Mouse (Mus musculus): ENCODE data around the gene Ankrd63.

The Ankrd63 gene

GRCm38 (mm10) chr2:118726873-118727272, 23.1 kb upstream of the Ankrd63 start:
- DNase-seq (ENCODE audit: low read depth, low spot score): no peak

- no peak for DNase-seq (ENCODE audit: low read depth, low spot score)
Measured at GRCm38 (mm10) chr2:118725511-118725910, 21.7 kb upstream of the Ankrd63 start.

GRCm38 (mm10) chr2:118723693-118724486, 20.1 kb upstream of the Ankrd63 start:
- DNase-seq (ENCODE audit: low read depth, low spot score): no peak

- DNase-seq (ENCODE audit: low read depth, low spot score): no peak
Measured at GRCm38 (mm10) chr2:118716677-118717076, 12.9 kb upstream of the Ankrd63 start.

- no peak for DNase-seq (ENCODE audit: low read depth, low spot score)
Measured at GRCm38 (mm10) chr2:118714230-118714629, 10.5 kb upstream of the Ankrd63 start.

GRCm38 (mm10) chr2:118713631-118714030, 9.9 kb upstream of the Ankrd63 start:
- DNase-seq (ENCODE audit: low read depth, low spot score): no peak

- DNase-seq (ENCODE audit: low read depth, low spot score): peak; percentile 25
Measured at GRCm38 (mm10) chr2:118711038-118711494, 7.3 kb upstream of the Ankrd63 start.

GRCm38 (mm10) chr2:118709655-118710221, 6.0 kb upstream of the Ankrd63 start:
- DNase-seq (ENCODE audit: low read depth, low spot score): no peak

- DNase-seq (ENCODE audit: low read depth, low spot score): no peak
Measured at GRCm38 (mm10) chr2:118708472-118708871, 4.7 kb upstream of the Ankrd63 start.

GRCm38 (mm10) chr2:118706436-118706835, 2.7 kb upstream of the Ankrd63 start:
- DNase-seq (ENCODE audit: low read depth, low spot score): no peak

GRCm38 (mm10) chr2:118702883-118703761, 641 bp downstream of the Ankrd63 start:
- peak; percentile 17 for DNase-seq (ENCODE audit: low read depth, low spot score)

- no peak for DNase-seq (ENCODE audit: low read depth, low spot score)
Measured at GRCm38 (mm10) chr2:118701971-118702882, 1.5 kb downstream of the Ankrd63 start.

GRCm38 (mm10) chr2:118701161-118701560, 2.6 kb downstream of the Ankrd63 start:
- DNase-seq (ENCODE audit: low read depth, low spot score): no peak

GRCm38 (mm10) chr2:118700179-118701062, 3.3 kb downstream of the Ankrd63 start:
- peak; percentile 82 for DNase-seq (ENCODE audit: low read depth, low spot score)

- no peak for DNase-seq (ENCODE audit: low read depth, low spot score)
Measured at GRCm38 (mm10) chr2:118697955-118698354, 5.8 kb downstream of the Ankrd63 start.

- DNase-seq (ENCODE audit: low read depth, low spot score): no peak
Measured at GRCm38 (mm10) chr2:118697311-118697877, 6.4 kb downstream of the Ankrd63 start.

GRCm38 (mm10) chr2:118696451-118697308, 7.1 kb downstream of the Ankrd63 start:
- no peak for DNase-seq (ENCODE audit: low read depth, low spot score)

GRCm38 (mm10) chr2:118695677-118696232, 8.0 kb downstream of the Ankrd63 start:
- DNase-seq (ENCODE audit: low read depth, low spot score): peak; percentile 64

Measured in forelimb bud, embryonic 11.5 days (tissue).